Mouse (Mus musculus): ENCODE results near the gene Cyld.
"Not testable (repeated sequence)": the region's sequence is repeated elsewhere in the genome, so short reads cannot be mapped to it uniquely, and the experiment has no call there.

Cyld gene

GRCm38 (mm10) chr8:88696721-88697641, at the start of gene Cyld:
Gene Cyld, plus strand, starts transcription at chr8:88697028.
- peak; percentile 98 to 99 for DNase-seq (ENCODE audit: low spot score in 2 of 2)

GRCm38 (mm10) chr8:88648322-88648721, 48.5 kb upstream of the Cyld start:
- no peak for DNase-seq (ENCODE audit: low spot score in 2 of 2)

- DNase-seq (ENCODE audit: low spot score in 2 of 2): no peak
Measured at GRCm38 (mm10) chr8:88650016-88650708, 46.7 kb upstream of the Cyld start.

- DNase-seq (ENCODE audit: low spot score in 2 of 2): not testable (repeated sequence)
Measured at GRCm38 (mm10) chr8:88651122-88651521, 45.7 kb upstream of the Cyld start.

- DNase-seq (ENCODE audit: low spot score in 2 of 2): peak in 1 of 2 experiments; percentile 79
Measured at GRCm38 (mm10) chr8:88655334-88655733, 41.5 kb upstream of the Cyld start.

- no peak for DNase-seq (ENCODE audit: low spot score in 2 of 2)
Measured at GRCm38 (mm10) chr8:88659873-88660272, 37.0 kb upstream of the Cyld start.

GRCm38 (mm10) chr8:88662401-88662821, 34.4 kb upstream of the Cyld start:
- no peak for DNase-seq (ENCODE audit: low spot score in 2 of 2)

- DNase-seq (ENCODE audit: low spot score in 2 of 2): no peak
Measured at GRCm38 (mm10) chr8:88664121-88664520, 32.7 kb upstream of the Cyld start.

- DNase-seq (ENCODE audit: low spot score in 2 of 2): no peak
Measured at GRCm38 (mm10) chr8:88664947-88665346, 31.9 kb upstream of the Cyld start.

GRCm38 (mm10) chr8:88666435-88666834, 30.4 kb upstream of the Cyld start:
- no peak for DNase-seq (ENCODE audit: low spot score in 2 of 2)

- peak; percentile 67 to 81 for DNase-seq (ENCODE audit: low spot score in 2 of 2)
Measured at GRCm38 (mm10) chr8:88668400-88669086, 28.3 kb upstream of the Cyld start.

- DNase-seq (ENCODE audit: low spot score in 2 of 2): no peak
Measured at GRCm38 (mm10) chr8:88670782-88671181, 26.0 kb upstream of the Cyld start.

- peak in 1 of 2 experiments; percentile 35 for DNase-seq (ENCODE audit: low spot score in 2 of 2)
Measured at GRCm38 (mm10) chr8:88671575-88671974, 25.3 kb upstream of the Cyld start.

- DNase-seq (ENCODE audit: low spot score in 2 of 2): no peak
Measured at GRCm38 (mm10) chr8:88673859-88674258, 23.0 kb upstream of the Cyld start.

GRCm38 (mm10) chr8:88675372-88676165, 21.3 kb upstream of the Cyld start:
- no peak for DNase-seq (ENCODE audit: low spot score in 2 of 2)

GRCm38 (mm10) chr8:88677071-88677470, 19.8 kb upstream of the Cyld start:
- DNase-seq (ENCODE audit: low spot score in 2 of 2): no peak

- peak in 1 of 2 experiments; percentile 35 for DNase-seq (ENCODE audit: low spot score in 2 of 2)
Measured at GRCm38 (mm10) chr8:88680566-88680965, 16.3 kb upstream of the Cyld start.

- peak in 1 of 2 experiments; percentile 36 for DNase-seq (ENCODE audit: low spot score in 2 of 2)
Measured at GRCm38 (mm10) chr8:88681046-88681445, 15.8 kb upstream of the Cyld start.

- no peak for DNase-seq (ENCODE audit: low spot score in 2 of 2)
Measured at GRCm38 (mm10) chr8:88683656-88684289, 13.1 kb upstream of the Cyld start.

- no peak for DNase-seq (ENCODE audit: low spot score in 2 of 2)
Measured at GRCm38 (mm10) chr8:88686226-88686905, 10.5 kb upstream of the Cyld start.

Measured in left cerebral cortex, adult 9 months (tissue).